Mouse (Mus musculus) liver, embryonic 16.5 days (tissue): ENCODE measurements around the gene Drd4. TPM values are rescaled to one million over a fixed set of nuclear protein-coding genes. Genes with fewer than 3 reads are reported as not detected.
A peak's percentile ranks its signal among the peaks of the same experiment; 100 is the strongest.

Source experiments
- ATAC-seq: fragments of 200-750 bp; cut with Nextera tagmentation; 2 replicates; pipeline ENCODE4 v1.8.0; 2017; ENCODE audit warnings: low read depth, mild to moderate bottlenecking, moderate number of reproducible peaks, moderate library complexity
- H3K27ac ChIP-seq: fragments of 300-500 bp; sonication (generic); 2 replicates; pipeline ENCODE4 v1.5.1; 2014; ENCODE audit warnings: mild to moderate bottlenecking, low read length
- H3K27me3 ChIP-seq: fragments of 300-500 bp; sonication (generic); 2 replicates; pipeline ENCODE4 v1.6.1; 2014; ENCODE audit warnings: low read depth, low read length, mixed read lengths; ENCODE audit not compliant: control insufficient read depth, insufficient read depth
- H3K36me3 ChIP-seq: fragments of 300-500 bp; sonication (generic); 2 replicates; pipeline ENCODE4 v1.6.1; 2014; ENCODE audit warnings: mild to moderate bottlenecking; ENCODE audit not compliant: control insufficient read depth, insufficient read depth
- H3K4me1 ChIP-seq: fragments of 300-500 bp; sonication (generic); 2 replicates; pipeline ENCODE4 v1.6.1; 2014; ENCODE audit warnings: low read depth, low read length, mixed read lengths; ENCODE audit not compliant: control insufficient read depth
- H3K4me2 ChIP-seq: fragments of 300-500 bp; sonication (generic); 2 replicates; pipeline ENCODE4 v1.6.1; 2014; ENCODE audit warnings: low read depth, low read length, mixed read lengths
- H3K4me3 ChIP-seq: fragments of 300-500 bp; sonication (generic); 2 replicates; pipeline ENCODE4 v1.5.1; 2014; ENCODE audit warnings: low read depth, mild to moderate bottlenecking, low read length
- H3K9ac ChIP-seq: fragments of 300-500 bp; sonication (generic); 2 replicates; pipeline ENCODE4 v1.6.1; 2014; ENCODE audit warnings: low read depth, low read length
- H3K9me3 ChIP-seq: fragments of 300-500 bp; sonication (generic); replicated peaks from 2 replicates; pipeline ENCODE4 v1.6.1; 2016; ENCODE audit warnings: low read length; ENCODE audit not compliant: control insufficient read depth
- WGBS: fragments of 180-500 bp; shearing (Covaris S2); extraction: QIAGEN DNeasy Blood & Tissue Kit; methylation state at CpG from one replicate; pipeline ENCODE4 v1.1.7; 2014; ENCODE audit not compliant: insufficient replicate concordance; 5-methylcytosine and 5-hydroxymethylcytosine counted together
- polyA plus RNA-seq: library from polyadenylated mRNA; unstranded; fragments of >200 nt; fragmentation: Nextera tagmentation; extraction: Ambion mirVana; gene quantifications from 2 replicates; pipeline ENCODE4 v1.2.1, GENCODE M21; 2015

Drd4 gene
- polyA plus RNA-seq, 1 experiment from 2014 or later: not detected

GRCm38 (mm10) chr7:141337716-141338416 lies 46.1 kb downstream of the Drd4 start:
- Histone ChIP-seq H3K4me2 (peak overlapping the region; percentile 57), H3K4me1 (peaks cover 14% of the 10 kb centered on the region), H3K36me3 (peaks cover 3% of the 10 kb centered on the region), H3K27ac (no peak overlapping the region), H3K27me3 (no peaks in the 10 kb centered on the region), H3K9me3 (no peaks in the 10 kb centered on the region), H3K4me3 (no peak overlapping the region), H3K9ac (no peak overlapping the region)
- no peak for ATAC-seq
- 58% methylated on average over 3 of the region's 3 CpGs for WGBS

GRCm38 (mm10) chr7:141338576-141339131 lies 46.8 kb downstream of the Drd4 start, which contains the start of gene Eps8l2:
Gene Eps8l2, plus strand, starts transcription at chr7:141338880.
- H3K4me2 ChIP-seq: peak within 1 kb of the TSS; percentile 57

GRCm38 (mm10) chr7:141339215-141339920 lies 47.6 kb downstream of the Drd4 start:
- WGBS: 47% methylated on average over 20 of the region's 20 CpGs
- Histone ChIP-seq H3K9me3 (no peaks in the 10 kb centered on the region), H3K4me3 (peak overlapping the region; percentile 50), H3K4me1 (peaks cover 14% of the 10 kb centered on the region), H3K36me3 (no peaks in the 10 kb centered on the region), H3K27ac (peak overlapping the region; percentile 89), H3K27me3 (no peaks in the 10 kb centered on the region), H3K9ac (peak overlapping the region; percentile 58), H3K4me2 (peak overlapping the region; percentile 57)
- no peak for ATAC-seq

More at GRCm38 (mm10) chr7:141338576-141339131, 46.8 kb downstream of the Drd4 start, which contains the start of gene Eps8l2:
- peak; percentile 58 for ATAC-seq
- peak within 1 kb of the TSS; percentile 50 for H3K4me3 ChIP-seq
- no peaks in the 10 kb centered on the region for H3K9me3 ChIP-seq
- H3K9ac ChIP-seq: peak within 1 kb of the TSS; percentile 58
- H3K27ac ChIP-seq: peak within 1 kb of the TSS; percentile 89
- peaks cover 14% of the 10 kb centered on the region for H3K4me1 ChIP-seq
- WGBS: 6% methylated on average over 23 of the region's 23 CpGs
- no peaks in the 10 kb centered on the region for H3K27me3 ChIP-seq
- H3K36me3 ChIP-seq: peaks cover 3% of the 10 kb centered on the region; the same call in 1 of the 2 replicates

- WGBS: 75% methylated on average over 7 of the region's 7 CpGs
- Histone ChIP-seq H3K4me3 (peak overlapping the region; percentile 50), H3K4me1 (peaks cover 14% of the 10 kb centered on the region), H3K27ac (peak overlapping the region; percentile 89), H3K9ac (peak overlapping the region; percentile 10), H3K4me2 (peak overlapping the region; percentile 57), H3K36me3 (no peaks in the 10 kb centered on the region), H3K27me3 (no peaks in the 10 kb centered on the region), H3K9me3 (no peaks in the 10 kb centered on the region)
- no peak for ATAC-seq
These were observed 48.2 kb downstream of the Drd4 start for GRCm38 (mm10) chr7:141340023-141340422.

- H3K36me3 ChIP-seq: no peaks in the 10 kb centered on the region
- H3K9me3 ChIP-seq: no peaks in the 10 kb centered on the region
- peak overlapping the region; percentile 57 for H3K4me2 ChIP-seq
- 60% methylated on average over 6 of the region's 6 CpGs for WGBS
- H3K27ac ChIP-seq: peak overlapping the region; percentile 89
- H3K27me3 ChIP-seq: no peaks in the 10 kb centered on the region
- ATAC-seq: peak; percentile 79
- peak overlapping the region; percentile 10 for H3K9ac ChIP-seq
- peak overlapping the region; percentile 50 for H3K4me3 ChIP-seq
- H3K4me1 ChIP-seq: peaks cover 14% of the 10 kb centered on the region
These were observed 48.7 kb downstream of the Drd4 start for GRCm38 (mm10) chr7:141340476-141340875.

DNA sequence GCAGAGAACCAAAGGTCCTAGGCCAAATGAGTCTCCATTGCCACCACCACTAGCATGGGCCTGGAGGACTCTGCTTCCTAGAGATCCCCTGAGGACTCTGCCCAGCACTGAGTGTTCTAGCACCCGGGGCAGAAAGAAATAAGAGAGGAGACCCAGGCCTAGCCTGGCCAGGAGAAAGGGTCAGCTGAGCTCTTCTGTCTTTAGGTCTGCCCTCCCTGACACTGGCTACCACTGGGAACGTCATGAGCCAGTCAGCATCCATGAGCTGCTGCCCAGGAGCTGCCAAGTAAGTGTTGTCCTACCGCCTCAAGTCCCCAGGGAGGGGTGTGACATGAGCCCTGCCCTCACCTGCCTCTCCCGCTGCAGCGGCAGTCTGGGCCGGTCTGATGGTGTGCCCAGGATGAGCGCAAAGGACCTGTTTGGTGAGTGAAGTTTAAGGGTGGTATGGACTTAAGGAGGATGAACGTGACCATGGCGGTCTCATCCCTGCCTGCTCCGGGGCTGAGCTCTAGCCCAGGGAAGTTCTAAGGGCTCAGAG lies 50.0 kb downstream of the Drd4 start:
- ATAC-seq: no peak
- H3K9me3 ChIP-seq: no peaks in the 10 kb centered on the region
- H3K9ac ChIP-seq: no peak overlapping the region
- H3K4me3 ChIP-seq: no peak overlapping the region
- H3K4me1 ChIP-seq: peaks cover 14% of the 10 kb centered on the region
- H3K4me2 ChIP-seq: no peak overlapping the region
- H3K36me3 ChIP-seq: no peaks in the 10 kb centered on the region
- WGBS: 71% methylated on average over 10 of the region's 10 CpGs
- no peaks in the 10 kb centered on the region for H3K27me3 ChIP-seq
- H3K27ac ChIP-seq: no peak overlapping the region; the same call in 1 of the 2 replicates

DNA sequence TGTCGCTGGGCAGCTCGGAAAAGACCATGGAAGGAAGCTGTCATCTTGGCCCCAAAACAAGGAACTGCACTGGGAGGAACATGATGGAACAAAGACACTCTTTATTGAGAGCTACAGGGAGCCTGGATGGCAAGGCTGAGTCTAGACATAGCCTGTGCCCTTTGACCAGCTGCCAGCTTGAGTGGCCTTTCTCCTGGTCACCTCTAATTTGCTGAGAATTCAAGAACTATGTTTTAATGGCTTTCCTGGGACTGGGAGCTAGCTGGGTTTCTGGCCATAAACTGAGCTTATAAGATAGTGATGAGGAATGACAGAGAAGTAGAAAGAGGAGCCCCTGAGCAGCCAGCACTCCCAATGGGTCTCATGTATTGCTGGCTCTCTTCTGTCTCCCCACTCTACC lies 51.4 kb downstream of the Drd4 start:
- no peak for ATAC-seq
- Histone ChIP-seq H3K9ac (no peak overlapping the region), H3K9me3 (no peaks in the 10 kb centered on the region), H3K4me3 (no peak overlapping the region), H3K36me3 (no peaks in the 10 kb centered on the region), H3K4me1 (peaks cover 10% of the 10 kb centered on the region), H3K27ac (no peak overlapping the region), H3K27me3 (no peaks in the 10 kb centered on the region), H3K4me2 (no peak overlapping the region)
- WGBS: 60% methylated on average over 2 of the region's 2 CpGs

- 46% methylated on average over 7 of the region's 7 CpGs for WGBS
- Histone ChIP-seq H3K4me3 (no peak overlapping the region), H3K27me3 (no peaks in the 10 kb centered on the region), H3K27ac (0 out of 2 replicates have a peak overlapping the region, but pooled peaks have one; percentile 43), H3K9me3 (no peaks in the 10 kb centered on the region), H3K4me1 (peaks cover 6% of the 10 kb centered on the region), H3K9ac (no peak overlapping the region), H3K4me2 (no peak overlapping the region), H3K36me3 (no peaks in the 10 kb centered on the region)
- ATAC-seq: no peak
These were observed 51.9 kb downstream of the Drd4 start for GRCm38 (mm10) chr7:141343696-141344095.
